Mouse (Mus musculus) heart, embryonic 12.5 days (tissue): ENCODE results near the gene Fbxl12. TPM values are rescaled to one million over a fixed set of nuclear protein-coding genes. Genes with fewer than 3 reads are reported as not detected.
"Not testable (repeated sequence)": the region's sequence is repeated elsewhere in the genome, so short reads cannot be mapped to it uniquely, and the experiment has no call there.

ENCODE experiments used
- ATAC-seq: fragments of 200-750 bp; cut with Nextera tagmentation; 2 replicates; pipeline ENCODE4 v1.8.0; 2017; ENCODE audit warnings: moderate TSS enrichment, moderate library complexity; ENCODE audit not compliant: insufficient number of reproducible peaks, low FRiP score
- H3K27ac ChIP-seq: fragments of 300-500 bp; sonication (generic); 2 replicates; pipeline ENCODE4 v1.5.1; 2016; ENCODE audit warnings: mild to moderate bottlenecking, moderate library complexity; ENCODE audit not compliant: poor library complexity, severe bottlenecking
- H3K27me3 ChIP-seq: fragments of 300-500 bp; sonication (generic); replicated peaks from 2 replicates; pipeline ENCODE4 v1.6.1; 2016; ENCODE audit warnings: mild to moderate bottlenecking, moderate library complexity
- H3K36me3 ChIP-seq: fragments of 300-500 bp; sonication (generic); 2 replicates; pipeline ENCODE4 v1.6.1; 2016; ENCODE audit warnings: mild to moderate bottlenecking, moderate library complexity
- H3K4me1 ChIP-seq: fragments of 300-500 bp; sonication (generic); replicated peaks from 2 replicates; pipeline ENCODE4 v1.6.1; 2016; ENCODE audit warnings: mild to moderate bottlenecking
- H3K4me2 ChIP-seq: fragments of 300-500 bp; sonication (generic); 2 replicates; pipeline ENCODE4 v1.6.1; 2016; ENCODE audit warnings: mild to moderate bottlenecking, moderate library complexity
- H3K4me3 ChIP-seq: fragments of 300-500 bp; sonication (generic); 2 replicates; pipeline ENCODE4 v1.5.1; 2016; ENCODE audit warnings: mild to moderate bottlenecking
- H3K9ac ChIP-seq: fragments of 300-500 bp; sonication (generic); 2 replicates; pipeline ENCODE4 v1.6.1; 2016; ENCODE audit warnings: mild to moderate bottlenecking, moderate library complexity
- H3K9me3 ChIP-seq: fragments of 300-500 bp; sonication (generic); replicated peaks from 2 replicates; pipeline ENCODE4 v1.6.1; 2016; ENCODE audit warnings: mild to moderate bottlenecking, moderate library complexity
- WGBS: fragments of 180-500 bp; shearing (Covaris S2); methylation state at CpG from one replicate; pipeline ENCODE4 v1.1.7; 2016; 5-methylcytosine and 5-hydroxymethylcytosine counted together
- polyA plus RNA-seq: library from polyadenylated mRNA; unstranded; fragments of >200 nt; fragmentation: Nextera tagmentation; extraction: Ambion mirVana; gene quantifications from 2 replicates; pipeline ENCODE4 v1.2.1, GENCODE M21; 2016

Gene Fbxl12
- 18.7 and 19.4 TPM in 2 replicates for polyA plus RNA-seq

GRCm38 (mm10) chr9:20644360-20645081 is at the start of gene Fbxl12:
Gene Fbxl12 (minus strand): TSS chr9:20644767.
- Histone ChIP-seq H3K4me1 (peaks cover 32% of the 10 kb centered on the region), H3K4me3 (peak within 1 kb of the TSS; percentile 96), H3K27me3 (no peaks in the 10 kb centered on the region), H3K9ac (peak within 1 kb of the TSS; percentile 85), H3K4me2 (peak within 1 kb of the TSS; percentile 98), H3K9me3 (no peaks in the 10 kb centered on the region), H3K27ac (peak within 1 kb of the TSS; percentile 94), H3K36me3 (peaks cover 26% of the 10 kb centered on the region)
- ATAC-seq: no peak
- WGBS: under 1% methylated on average over 43 of the region's 43 CpGs

GRCm38 (mm10) chr9:20692863-20693262 is 48.3 kb upstream of the Fbxl12 start:
- no peak for ATAC-seq
- Histone ChIP-seq H3K4me2 (no peak overlapping the region), H3K4me1 (peaks cover 27% of the 10 kb centered on the region), H3K36me3 (no peaks in the 10 kb centered on the region), H3K9me3 (no peaks in the 10 kb centered on the region), H3K9ac (no peak overlapping the region), H3K27ac (no peak overlapping the region), H3K27me3 (peaks cover 42% of the 10 kb centered on the region), H3K4me3 (no peak overlapping the region)
- WGBS: 84% methylated on average over 3 of the region's 3 CpGs

- peaks cover 25% of the 10 kb centered on the region for H3K27me3 ChIP-seq
- 86% methylated on average over 2 of the region's 2 CpGs for WGBS
- not testable (repeated sequence) for ATAC-seq
These were observed 45.9 kb upstream of the Fbxl12 start for GRCm38 (mm10) chr9:20690449-20690848.

DNA sequence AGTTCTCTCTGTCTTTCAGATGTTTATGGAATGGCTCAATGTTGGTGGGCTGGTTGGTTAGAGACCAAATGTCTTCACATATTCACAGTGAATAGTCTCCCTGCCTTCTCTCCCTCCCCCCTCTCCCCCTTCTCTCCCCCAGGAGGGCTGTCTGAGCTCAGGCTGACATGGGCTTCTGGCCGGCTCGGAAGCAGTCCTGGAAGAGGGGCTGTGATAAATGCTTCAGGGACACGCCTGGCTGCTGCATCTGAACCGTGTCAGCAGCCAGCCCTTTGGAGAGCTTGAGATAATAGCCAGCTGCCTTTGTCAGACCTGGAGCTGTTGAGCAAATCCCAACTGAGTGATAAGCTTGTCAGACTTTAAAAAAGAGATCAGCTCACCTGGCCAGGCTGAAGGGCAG is 45.3 kb upstream of the Fbxl12 start:
- ATAC-seq: peak; percentile 57
- Histone ChIP-seq H3K27ac (peak overlapping the region; percentile 44; the same call in 1 of the 2 replicates), H3K4me3 (no peak overlapping the region), H3K27me3 (peaks cover 20% of the 10 kb centered on the region), H3K4me1 (peaks cover 13% of the 10 kb centered on the region), H3K4me2 (0 out of 2 replicates have a peak overlapping the region, but pooled peaks have one; percentile 22), H3K36me3 (no peaks in the 10 kb centered on the region), H3K9ac (no peak overlapping the region), H3K9me3 (no peaks in the 10 kb centered on the region)
- 2% methylated on average over 4 of the region's 4 CpGs for WGBS

More at GRCm38 (mm10) chr9:20690449-20690848, 45.9 kb upstream of the Fbxl12 start:
- H3K36me3 ChIP-seq, H3K27ac ChIP-seq, H3K4me2 ChIP-seq, H3K9ac ChIP-seq, H3K9me3 ChIP-seq, H3K4me3 ChIP-seq: not testable (repeated sequence)
- peaks cover 18% of the 10 kb centered on the region for H3K4me1 ChIP-seq

GRCm38 (mm10) chr9:20689403-20689802 is 44.8 kb upstream of the Fbxl12 start:
- 43% methylated on average over 1 of the region's 1 CpGs for WGBS
- Histone ChIP-seq H3K4me3 (no peak overlapping the region), H3K9ac (no peak overlapping the region), H3K27me3 (peaks cover 18% of the 10 kb centered on the region), H3K36me3 (no peaks in the 10 kb centered on the region), H3K4me1 (peaks cover 10% of the 10 kb centered on the region), H3K27ac (peak overlapping the region; percentile 44; the same call in 1 of the 2 replicates), H3K4me2 (0 out of 2 replicates have a peak overlapping the region, but pooled peaks have one; percentile 22), H3K9me3 (no peaks in the 10 kb centered on the region)
- no peak for ATAC-seq

DNA sequence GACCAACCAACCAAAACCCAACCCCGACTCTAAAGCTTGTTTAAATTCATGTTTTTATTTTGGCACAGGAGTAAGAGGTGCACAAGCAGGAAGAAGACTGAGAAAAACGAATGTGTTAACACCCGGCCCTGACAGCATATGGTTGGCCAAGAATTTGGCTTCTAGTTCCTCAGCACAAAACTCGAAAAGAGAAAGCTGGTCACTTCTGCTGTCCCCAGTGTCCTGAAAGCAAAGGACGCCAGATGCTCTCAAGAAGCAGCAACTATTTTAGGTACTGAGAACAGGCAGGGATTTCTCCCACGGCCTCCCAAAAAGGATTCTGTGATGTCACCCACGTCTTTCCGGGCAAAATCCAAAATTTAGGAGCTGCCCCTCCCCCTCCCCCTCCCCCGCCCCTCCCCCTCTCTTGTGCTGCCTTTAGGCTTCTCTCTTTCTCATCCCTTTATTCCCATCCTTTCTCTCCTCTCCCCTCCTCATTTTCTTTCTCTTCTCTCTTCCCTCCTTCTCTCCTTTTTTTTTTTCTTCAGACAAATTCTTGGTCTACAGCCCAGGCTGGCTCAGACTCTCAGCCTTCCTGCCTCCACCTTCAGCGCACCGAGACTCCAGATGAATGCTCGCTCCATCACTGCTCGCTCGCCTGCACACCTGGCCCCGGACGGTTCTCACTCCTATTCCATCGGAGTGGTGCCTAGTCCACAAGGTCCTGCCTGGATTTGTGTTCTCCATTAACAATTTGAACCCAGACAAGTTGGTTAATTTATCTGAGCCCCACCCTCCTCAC is 40.7 kb upstream of the Fbxl12 start:
- Histone ChIP-seq H3K4me2 (no peak overlapping the region), H3K4me3 (no peak overlapping the region), H3K4me1 (peaks cover 10% of the 10 kb centered on the region), H3K9ac (no peak overlapping the region), H3K27ac (no peak overlapping the region), H3K27me3 (no peaks in the 10 kb centered on the region), H3K36me3 (no peaks in the 10 kb centered on the region), H3K9me3 (0 out of 2 replicates have a peak, but pooled peaks cover 3% of the 10 kb centered on the region)
- ATAC-seq: no peak
- 46% methylated on average over 16 of the region's 17 CpGs for WGBS

DNA sequence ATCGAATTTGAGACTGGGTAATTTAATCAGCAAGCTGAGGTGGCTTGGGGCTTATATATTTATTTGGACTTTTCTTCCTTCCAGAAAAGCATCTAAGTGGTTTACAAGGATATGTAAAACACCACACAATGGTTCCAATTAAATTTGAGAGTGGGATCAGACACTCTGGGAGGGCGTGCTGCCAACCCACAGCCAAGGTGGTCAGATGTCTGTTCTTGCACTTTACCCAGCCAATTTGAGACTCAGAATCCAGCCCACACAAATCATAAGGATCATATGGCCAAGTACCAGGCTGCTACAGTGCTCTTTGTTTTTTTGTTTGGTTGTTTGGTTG is 37.8 kb upstream of the Fbxl12 start:
- Histone ChIP-seq H3K9me3 (0 out of 2 replicates have a peak, but pooled peaks cover 3% of the 10 kb centered on the region), H3K27me3 (no peaks in the 10 kb centered on the region), H3K4me3 (no peak overlapping the region), H3K4me1 (no peaks in the 10 kb centered on the region), H3K9ac (no peak overlapping the region), H3K4me2 (no peak overlapping the region), H3K27ac (no peak overlapping the region), H3K36me3 (no peaks in the 10 kb centered on the region)
- ATAC-seq: no peak
- WGBS: 61% methylated on average over 2 of the region's 2 CpGs

GRCm38 (mm10) chr9:20681546-20682388 is 37.2 kb upstream of the Fbxl12 start:
- Histone ChIP-seq H3K27me3 (no peaks in the 10 kb centered on the region), H3K4me3 (no peak overlapping the region), H3K9ac (no peak overlapping the region), H3K27ac (no peak overlapping the region), H3K4me2 (no peak overlapping the region), H3K4me1 (no peaks in the 10 kb centered on the region), H3K9me3 (0 out of 2 replicates have a peak, but pooled peaks cover 3% of the 10 kb centered on the region), H3K36me3 (no peaks in the 10 kb centered on the region)
- whole genome bisulfite sequencing: 43% methylated on average over 7 of the region's 7 CpGs
- no peak for ATAC-seq

DNA sequence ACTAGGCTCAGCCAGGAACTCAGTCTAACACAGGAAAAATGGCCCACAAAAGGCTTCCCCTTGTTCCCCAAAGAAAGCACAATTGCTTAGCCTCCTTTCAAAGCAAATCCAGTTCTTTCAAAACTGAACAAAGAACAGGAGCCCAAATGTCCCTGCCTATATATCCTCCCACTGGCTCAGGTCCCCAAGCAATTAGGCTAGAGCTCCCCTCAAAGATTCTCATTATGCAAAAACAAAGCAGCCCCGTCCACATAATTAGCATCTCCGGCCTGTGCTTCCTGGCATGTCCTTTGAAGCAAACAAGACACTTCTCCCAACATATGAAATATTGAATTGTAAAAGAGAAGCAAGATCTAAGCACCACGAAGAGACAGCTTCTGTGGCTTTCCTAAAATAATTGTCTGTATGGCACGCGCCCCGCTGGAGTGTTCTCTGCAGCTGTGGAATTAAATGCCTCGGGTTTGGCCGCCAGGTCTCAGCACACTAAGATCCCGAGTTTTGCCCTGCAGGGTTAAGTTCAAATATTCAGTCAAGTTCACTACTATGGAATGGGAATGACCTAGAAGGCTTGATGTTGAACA is 35.9 kb upstream of the Fbxl12 start:
- Histone ChIP-seq H3K4me2 (no peak overlapping the region), H3K27me3 (no peaks in the 10 kb centered on the region), H3K36me3 (no peaks in the 10 kb centered on the region), H3K4me1 (no peaks in the 10 kb centered on the region), H3K9me3 (0 out of 2 replicates have a peak, but pooled peaks cover 3% of the 10 kb centered on the region), H3K9ac (no peak overlapping the region), H3K4me3 (no peak overlapping the region), H3K27ac (no peak overlapping the region)
- WGBS: 77% methylated on average over 9 of the region's 9 CpGs
- ATAC-seq: no peak

DNA sequence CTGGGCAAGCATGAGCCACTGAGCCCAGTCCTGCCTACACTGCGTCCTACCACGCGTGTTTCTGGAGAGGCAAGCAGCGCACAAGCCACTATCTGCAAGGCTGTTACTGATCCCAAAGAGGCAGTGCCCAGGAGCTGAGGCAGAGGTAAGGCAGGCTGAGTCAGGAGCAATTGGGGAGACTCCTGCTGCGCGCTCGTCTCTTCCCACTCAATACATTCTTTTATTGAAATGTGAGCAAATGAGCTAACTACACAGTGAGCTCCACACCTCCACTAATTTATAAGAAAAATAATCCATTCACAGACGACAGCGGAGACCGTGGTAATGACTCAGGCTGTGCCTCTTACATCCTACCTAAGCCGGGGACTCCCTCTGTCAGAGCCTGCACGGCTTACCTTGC is 33.3 kb upstream of the Fbxl12 start:
- H3K4me3 ChIP-seq: no peak overlapping the region
- WGBS: 88% methylated on average over 12 of the region's 12 CpGs
- 0 out of 2 replicates have a peak, but pooled peaks cover 3% of the 10 kb centered on the region for H3K9me3 ChIP-seq
- 0 out of 2 replicates have a peak, but pooled peaks cover 5% of the 10 kb centered on the region for H3K4me1 ChIP-seq
- no peaks in the 10 kb centered on the region for H3K36me3 ChIP-seq
- H3K27ac ChIP-seq: no peak overlapping the region
- no peak for ATAC-seq
- no peaks in the 10 kb centered on the region for H3K27me3 ChIP-seq
- no peak overlapping the region for H3K4me2 ChIP-seq
- H3K9ac ChIP-seq: no peak overlapping the region
